Mouse (Mus musculus) cerebellum, adult 9-10 months (tissue): ENCODE measurements at regions not wholly inside any gene's neighbourhood (a gene's known extent, or its start where the extent isn't known, plus 50 kb on each side); places are given as distances from the start of the nearest gene placed in this dataset.
A peak's percentile ranks its signal among the peaks of the same experiment; 100 is the strongest.

ENCODE experiments used
- DNase-seq: peaks from one replicate; pipeline ENCODE4 v3.0.0; 2022

DNA sequence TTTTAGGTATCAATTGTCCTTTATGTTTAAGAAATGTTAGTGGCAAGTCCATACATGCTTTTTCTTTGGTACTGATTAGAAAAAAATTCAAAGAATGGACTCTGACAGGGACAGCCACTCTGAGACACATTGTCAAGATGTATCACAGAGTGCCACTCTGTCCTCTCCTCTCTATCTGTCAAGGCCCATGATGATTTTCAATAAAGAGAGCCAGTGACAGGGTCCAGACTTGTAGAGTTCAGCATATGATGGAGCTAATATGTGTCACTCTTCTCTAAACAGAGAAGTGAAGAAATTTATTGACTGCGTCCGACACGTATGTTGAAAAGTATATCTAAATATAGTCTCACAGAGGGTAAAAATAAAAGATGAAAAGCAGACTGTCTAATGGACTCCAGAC is 672.2 kb upstream of the 4930452B06Rik start:
- DNase-seq, result no peak

DNA sequence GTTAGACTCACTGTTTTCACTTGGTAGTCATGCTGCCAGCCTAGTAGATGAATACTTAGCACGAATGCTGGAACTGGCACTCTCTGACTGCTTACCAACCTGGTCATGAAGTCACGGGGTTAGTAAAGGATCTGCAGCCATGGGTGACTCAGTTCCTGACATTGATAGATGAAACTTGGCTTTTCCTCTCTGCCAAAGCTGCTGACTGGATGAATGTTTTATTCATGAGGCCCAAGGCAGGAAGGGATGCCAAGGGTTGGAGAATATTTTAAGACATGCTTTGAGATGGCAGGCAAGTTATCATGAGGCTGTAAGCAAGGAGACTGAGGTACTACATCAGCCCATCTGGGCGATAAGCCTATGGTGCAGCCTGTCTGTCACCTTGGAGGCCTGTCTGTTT is 671.1 kb upstream of the 4930452B06Rik start:
- DNase-seq, result peak; percentile 1

DNA sequence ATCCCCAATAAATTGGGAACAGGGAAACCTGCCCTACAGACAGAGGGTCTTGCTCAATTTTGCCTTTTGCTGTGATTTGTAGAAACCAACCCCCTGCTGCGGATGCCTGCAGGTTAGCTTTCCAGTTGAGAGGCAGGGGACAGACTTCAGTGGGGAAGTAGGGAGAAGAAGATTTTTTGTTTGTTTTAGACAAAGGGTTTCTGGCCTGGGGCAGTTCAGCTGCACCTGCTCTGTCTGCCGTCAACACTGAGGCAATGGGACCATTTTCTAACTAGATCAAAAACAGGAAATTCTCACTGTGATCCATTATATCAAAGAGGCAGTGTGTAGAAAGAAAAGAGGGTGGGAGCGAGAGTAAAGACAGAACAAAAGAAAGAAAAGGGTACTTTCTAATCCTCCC is 665.6 kb upstream of the 4930452B06Rik start:
- DNase-seq, result no peak

DNA sequence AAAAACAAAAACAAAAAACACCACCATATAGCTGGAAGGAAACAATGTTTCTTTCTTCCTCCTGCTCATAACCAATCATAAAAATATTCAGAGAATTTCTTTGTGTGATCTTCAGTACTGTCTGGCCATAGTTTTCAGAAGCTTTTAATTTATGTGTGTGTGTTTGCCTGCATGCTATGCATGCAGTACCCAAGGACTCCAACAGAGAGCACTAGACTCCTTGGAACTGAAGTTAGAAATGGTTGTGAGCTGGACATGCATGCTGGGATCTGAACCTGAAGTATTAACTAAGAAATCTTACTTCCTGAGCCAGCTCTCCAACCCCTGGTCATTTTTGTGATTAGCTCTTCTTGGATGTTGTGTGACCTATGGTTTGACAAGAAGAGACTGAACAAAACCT is 664.7 kb upstream of the 4930452B06Rik start:
- no peak for DNase-seq

DNA sequence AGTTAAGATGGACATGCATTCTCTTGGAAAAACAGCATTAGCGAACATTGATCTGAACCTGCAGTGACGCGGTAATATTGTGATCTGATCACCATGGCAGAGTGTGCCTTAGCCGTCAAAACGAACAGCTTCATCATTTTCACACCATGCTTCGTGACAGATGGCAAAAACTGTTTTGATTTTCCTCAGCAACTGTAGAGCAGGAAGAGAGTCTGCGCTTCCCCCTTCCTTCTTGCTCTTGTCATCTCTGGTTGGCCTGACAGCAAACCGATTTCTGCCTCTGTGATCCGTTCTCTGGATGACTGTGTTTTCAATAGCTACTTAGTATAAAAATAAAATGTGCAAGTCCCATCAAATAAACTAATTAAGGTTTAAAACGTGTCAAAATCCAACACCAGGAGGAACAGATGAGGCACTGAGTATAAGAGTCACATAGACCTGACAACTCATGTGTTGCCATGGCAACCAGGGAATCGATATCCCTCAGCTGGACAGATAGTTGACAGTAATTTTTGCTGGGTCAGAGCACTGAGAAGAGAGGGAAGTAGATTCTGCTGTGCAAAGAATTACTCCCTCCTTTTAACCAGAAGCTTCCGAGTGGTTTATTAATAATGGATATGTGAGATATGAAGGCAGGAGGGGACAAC is 663.9 kb upstream of the 4930452B06Rik start:
- DNase-seq, result no peak

DNA sequence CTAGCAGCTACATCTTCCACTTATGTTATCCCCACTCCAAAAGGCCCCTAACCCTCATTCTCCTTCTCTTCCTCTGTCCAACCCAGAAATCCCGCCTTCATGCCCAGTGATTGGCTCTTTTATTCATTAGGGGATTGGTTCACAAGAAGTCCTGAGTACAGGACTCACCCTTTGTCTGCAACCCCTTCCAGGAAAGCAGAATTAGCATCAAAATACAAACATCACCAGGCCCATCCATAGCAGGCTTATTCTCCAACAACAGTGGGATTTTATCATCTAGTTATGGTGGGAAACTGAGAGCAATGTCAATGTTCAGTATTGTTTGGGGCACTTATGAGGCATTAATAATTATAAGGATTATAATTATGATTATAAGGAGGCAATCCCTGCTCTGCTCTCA is 661.3 kb upstream of the 4930452B06Rik start:
- DNase-seq, result no peak

DNA sequence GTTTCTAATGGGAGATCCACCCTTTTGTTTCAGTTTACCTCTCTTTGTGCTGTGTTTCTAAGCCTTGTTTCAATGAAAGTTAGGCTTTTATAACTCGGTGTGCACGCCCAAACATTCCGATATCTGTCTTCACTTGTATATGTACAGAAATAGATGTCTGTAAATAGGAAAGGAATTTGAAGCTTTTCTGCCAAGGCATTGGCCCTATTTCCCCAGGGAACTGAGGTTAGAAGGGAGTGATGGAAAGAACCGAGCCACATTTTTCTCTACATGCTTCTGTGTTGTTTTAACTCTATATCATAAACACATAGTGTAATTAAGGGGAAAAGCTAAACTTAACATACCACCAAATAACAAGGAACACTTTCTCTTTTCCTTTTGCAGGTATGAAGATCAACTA is 653.8 kb upstream of the 4930452B06Rik start:
- DNase-seq, result no peak

DNA sequence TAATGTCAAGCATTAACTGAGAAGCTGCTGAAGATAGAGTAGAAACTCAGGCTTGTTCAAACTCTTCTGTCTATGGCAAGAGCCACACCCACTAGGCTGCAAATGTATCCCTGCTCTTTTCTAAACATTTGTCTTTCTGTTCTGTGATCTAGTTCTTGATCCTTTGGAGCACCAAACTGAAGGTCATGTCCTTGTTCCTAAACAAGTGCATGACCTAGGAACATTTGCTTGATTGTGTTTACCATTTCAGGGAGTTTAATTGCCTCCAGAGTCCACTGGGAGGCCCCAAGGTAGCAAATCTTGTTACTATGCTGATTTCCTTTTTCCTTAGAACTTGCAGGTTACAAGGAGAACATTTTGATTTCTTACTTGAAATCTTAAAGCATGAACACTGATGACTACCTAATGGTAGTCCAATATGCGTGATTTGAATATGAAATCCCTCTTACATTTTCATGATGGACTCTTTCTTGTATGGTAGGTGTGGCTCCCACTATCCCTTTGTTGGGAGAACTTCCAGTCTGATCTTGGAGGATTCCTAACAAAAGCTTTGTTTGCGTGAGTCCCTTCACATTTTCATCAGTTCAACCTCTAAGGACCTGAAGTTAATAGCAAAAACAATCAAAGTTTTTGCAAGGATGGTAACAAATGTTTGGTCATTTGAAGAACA is 652.9 kb upstream of the 4930452B06Rik start:
- no peak for DNase-seq

DNA sequence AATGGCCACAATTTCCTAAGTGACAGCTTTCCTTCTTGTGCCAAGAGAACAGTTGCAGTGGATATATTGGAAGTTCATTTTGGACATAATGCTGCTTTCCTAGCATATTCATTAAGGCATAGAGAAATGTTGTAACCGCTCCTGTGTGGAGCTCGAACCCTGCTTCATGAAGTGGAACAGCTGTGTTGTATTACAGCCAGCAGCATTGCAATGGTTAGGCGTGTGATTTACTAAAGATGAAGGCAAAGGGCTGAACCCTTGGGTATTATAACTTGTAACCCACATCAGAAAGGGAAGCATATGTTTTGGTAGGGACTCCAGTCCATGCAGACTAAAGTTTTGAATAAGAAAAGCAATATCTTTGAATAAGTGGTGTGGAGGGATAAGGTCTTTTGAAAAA is 649.2 kb upstream of the 4930452B06Rik start:
- DNase-seq, result no peak

DNA sequence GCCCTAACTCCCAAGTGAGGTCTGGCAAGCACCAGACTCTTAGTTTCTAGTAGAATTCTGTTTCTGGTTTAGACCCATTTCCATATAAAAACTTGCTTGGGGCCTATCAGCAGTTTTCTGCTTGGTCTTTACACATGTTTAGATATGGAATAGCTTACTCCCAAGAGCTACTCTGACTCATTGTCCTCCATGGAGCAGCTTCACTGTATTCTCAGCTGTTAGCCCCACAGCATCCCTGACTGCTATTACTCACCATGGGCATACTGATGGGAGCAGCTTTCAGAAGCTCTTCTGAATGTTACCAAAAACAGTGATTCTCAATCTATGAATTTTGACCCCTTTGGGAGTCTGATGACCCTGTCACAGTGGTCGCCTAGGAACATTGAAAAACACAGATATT is 630.1 kb upstream of the 4930452B06Rik start:
- no peak for DNase-seq

DNA sequence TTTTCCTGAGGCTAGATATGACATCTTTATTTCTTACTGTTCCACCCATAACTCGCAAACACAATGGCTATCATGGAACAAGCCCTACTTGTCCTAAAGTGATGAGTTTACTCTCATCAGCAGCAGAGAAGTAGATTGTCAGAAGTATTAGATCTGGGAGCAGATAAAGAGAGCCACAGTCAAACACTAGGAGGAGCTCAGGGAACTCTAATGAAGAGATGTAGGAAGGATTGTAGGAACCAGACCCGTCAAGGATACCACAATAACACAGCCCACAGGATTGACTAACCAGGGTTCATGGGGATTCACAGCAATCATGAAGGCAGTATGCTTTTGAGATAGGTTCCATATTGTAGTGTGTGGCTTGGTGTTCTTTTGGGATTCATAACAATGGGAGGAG is 628.5 kb upstream of the 4930452B06Rik start:
- DNase-seq, result no peak

DNA sequence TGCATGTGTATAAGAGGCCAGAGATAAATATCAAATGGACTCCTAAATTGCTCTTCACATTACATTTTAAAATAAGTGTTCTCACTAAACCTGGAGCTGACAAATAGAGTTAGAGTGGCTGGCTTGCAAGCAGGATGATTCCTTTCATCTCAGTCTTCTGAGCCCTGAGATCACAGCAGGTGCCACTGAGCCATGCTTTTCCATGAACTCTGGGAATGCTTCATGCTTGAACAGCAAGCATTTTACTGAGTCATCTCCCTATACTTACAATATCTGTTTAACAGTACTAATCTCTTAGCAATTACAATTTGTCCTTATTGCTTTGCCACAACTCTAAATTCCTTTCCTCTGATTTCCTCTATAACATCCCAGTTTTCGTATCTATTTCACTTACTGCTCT is 622.1 kb upstream of the 4930452B06Rik start:
- no peak for DNase-seq

DNA sequence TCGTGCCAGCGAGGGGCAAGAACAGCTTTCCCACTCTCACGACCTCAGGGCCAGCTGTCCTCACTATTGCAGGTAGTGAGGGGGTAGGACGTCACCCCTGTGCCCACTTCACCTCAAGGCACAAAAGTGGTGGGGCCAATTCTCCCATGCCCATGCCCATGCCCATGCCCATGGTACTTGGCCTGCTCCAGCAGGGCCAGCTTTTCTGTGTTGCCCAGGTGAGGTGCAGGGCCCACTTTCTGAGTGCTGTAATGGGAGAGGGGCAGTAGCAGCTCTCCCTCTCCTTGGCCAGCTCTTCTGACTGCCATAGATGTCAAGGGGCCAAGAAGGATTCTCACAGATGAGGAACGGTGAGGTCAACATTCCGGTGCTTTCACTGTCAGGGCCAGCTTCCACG is 619.6 kb upstream of the 4930452B06Rik start:
- no peak for DNase-seq

DNA sequence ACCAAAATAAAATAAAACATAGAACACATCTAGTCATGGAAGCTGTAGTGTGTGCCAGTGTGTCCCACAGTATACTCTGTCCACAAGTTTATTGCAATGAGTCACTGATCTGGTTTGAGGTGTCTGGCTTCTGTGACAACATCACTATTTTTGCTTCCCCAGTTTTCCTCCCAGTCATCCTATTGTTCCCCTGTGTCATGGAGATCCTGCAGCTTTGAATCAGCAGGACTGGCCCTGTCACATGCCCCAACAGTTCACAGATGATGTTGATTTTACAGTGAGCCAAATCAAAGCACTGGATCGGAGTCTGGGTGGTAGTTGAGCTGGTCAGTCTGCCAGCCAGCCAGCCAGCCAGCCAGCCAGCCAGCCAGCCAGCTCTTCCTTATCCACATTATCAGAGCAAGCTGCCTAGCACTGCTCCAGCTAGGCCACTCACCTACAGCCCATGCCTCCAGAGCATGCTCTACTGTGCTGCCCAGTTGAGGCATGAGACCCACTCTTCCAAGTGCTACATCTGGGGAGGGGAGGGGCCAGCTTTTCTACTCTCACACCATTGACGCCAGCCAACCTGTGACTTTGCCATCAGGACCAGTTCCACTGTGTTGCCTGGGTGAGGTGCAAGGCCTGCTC is 619.1 kb upstream of the 4930452B06Rik start:
- DNase-seq, result no peak

DNA sequence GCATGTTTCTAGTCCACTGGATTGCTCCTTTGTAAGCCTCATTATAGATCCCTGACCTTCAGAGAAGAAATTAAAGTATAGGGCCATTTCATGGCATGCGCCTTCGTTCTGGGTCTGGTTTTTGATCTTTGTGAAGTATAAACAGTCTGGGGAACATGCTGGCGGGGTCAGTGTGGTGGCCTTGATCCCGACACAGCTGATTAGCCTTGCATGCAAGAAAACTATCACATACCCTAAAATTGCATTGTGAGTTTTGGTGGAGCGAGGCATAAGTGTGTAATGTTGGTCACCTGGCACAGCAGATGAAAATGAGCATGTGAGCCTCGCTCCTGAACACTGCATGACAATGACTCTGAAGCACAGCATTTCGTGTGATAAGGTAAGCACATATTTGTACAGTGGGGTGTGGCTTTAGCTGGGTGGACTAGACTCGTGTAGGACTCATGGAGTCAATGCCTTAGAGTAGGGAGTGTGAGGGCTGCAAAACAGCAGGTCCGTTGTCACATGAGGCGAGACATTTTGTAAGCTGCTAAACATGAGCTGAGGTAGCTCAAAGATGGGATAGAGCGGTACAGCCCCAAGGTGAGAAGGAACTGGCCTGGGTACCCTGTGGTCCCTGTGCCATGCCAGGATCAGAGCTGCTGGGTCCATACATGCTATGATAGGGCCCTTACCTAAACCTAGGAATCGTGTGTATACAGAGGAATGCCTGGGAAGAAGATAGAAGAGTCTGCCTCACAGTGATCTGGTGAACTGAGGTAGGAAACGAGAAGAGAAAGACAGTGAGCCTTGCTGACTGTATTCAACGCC is 601.4 kb upstream of the 4930452B06Rik start:
- DNase-seq, result no peak

DNA sequence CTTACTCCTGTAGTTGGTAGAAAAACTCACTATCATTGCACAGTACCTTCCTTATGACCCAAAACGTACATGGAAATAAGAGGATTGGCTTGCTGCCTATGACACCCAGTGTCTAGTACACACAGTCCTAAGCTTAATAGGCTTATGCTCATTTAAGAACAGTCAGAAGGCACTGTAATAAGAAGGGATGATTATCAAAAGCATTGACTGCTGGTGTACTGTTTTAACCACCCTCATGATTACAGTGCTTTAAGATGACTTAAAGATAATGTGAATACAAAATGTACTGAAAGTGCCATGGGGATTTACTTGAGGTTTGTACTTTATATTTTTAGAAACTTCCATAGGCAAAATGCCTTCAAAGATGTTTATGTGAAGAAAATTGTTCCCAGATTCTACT is 586.0 kb upstream of the 4930452B06Rik start:
- no peak for DNase-seq

DNA sequence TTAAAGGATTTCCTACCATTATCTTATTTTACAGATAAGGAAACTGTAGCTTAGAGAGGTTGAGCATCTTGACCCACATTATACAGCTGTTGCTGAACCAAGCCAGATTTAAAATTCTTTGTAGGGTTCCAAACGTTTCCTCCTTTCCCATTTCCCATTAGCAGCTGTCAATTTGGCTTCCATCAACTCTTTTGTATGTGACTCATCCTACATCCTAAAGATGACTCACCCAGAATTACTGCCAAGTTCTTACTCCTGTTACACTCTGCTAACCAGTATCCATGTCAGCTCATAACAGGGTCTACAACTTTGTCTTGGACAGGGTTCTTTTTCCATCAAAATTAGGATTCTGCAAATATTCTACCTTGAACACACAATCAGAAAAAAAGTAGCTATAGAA is 579.2 kb upstream of the 4930452B06Rik start:
- no peak for DNase-seq

DNA sequence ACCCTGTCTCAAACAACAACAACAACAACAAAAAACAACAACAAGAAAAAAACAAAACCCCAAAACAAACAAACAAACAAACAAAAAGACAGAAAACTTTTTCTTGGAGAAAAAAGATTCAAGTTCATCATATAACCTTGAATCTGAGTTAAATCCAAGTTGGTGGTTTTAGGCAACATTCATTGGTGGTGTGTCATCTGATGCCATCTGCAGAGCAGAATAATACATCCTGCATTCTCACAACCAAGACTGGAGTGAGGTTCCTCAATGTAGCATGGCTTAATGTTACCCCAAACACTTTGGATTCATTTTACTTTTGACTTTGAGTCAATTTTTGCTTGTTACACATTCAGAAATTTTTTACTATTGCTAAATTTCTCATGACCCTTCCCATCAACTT is 577.3 kb upstream of the 4930452B06Rik start:
- no peak for DNase-seq

DNA sequence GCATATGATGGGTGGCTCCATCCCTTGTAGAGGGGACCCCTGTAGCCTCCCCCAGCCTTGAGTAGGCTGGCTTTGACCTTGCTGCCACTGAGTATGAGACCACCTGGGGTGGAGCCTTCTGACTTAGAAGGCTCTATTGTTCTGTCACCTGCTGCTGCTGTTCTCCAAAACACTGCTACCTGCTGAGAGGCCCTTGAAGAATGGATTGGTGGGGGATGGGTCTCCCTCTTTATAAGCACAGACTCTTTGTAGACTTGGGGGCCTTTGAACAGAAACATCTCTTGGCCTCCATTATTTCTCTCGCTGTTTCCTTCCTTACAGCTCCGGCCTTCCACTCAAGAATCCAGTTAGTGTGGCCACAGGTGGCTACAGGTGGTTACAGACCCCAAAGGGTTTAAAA is 576.1 kb upstream of the 4930452B06Rik start:
- DNase-seq, result no peak

DNA sequence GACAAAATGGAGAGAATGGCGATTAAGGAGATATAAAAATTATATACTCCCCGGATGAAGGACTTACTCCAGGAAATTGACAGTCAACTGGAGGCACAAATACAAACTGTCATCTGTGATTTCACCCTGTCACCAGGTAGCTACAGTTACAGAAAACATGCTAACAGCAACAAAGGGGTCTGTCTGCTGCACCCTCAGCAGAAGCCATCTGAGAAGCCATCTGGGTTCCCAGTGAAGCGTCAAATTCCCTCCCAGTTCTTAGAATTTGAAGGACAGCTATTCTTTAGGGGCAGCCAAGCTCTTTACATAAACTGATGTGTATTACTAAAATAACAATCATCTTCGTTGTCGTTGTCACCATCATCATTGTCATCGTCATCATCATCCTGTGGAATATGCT is 561.6 kb upstream of the 4930452B06Rik start:
- DNase-seq, result no peak

DNA sequence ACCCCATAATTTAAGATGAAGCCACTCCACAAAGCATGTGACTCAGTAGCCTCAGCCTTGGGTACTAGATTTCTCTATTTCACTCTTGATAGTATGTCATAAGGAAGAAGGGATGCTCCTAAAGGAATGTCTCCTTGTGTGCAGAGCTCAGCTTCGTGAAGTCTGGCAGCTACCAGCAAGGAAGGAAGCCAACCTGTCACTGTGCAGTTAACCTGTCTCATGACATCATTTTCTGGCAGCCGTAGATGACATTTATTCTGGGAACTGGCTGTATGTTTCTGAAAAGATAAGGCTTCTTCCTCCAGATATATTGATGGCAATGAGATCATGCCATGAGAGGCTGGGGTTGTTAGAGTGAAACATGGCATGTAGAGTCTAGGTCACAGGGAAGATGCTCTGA is 534.2 kb upstream of the 4930452B06Rik start:
- no peak for DNase-seq

DNA sequence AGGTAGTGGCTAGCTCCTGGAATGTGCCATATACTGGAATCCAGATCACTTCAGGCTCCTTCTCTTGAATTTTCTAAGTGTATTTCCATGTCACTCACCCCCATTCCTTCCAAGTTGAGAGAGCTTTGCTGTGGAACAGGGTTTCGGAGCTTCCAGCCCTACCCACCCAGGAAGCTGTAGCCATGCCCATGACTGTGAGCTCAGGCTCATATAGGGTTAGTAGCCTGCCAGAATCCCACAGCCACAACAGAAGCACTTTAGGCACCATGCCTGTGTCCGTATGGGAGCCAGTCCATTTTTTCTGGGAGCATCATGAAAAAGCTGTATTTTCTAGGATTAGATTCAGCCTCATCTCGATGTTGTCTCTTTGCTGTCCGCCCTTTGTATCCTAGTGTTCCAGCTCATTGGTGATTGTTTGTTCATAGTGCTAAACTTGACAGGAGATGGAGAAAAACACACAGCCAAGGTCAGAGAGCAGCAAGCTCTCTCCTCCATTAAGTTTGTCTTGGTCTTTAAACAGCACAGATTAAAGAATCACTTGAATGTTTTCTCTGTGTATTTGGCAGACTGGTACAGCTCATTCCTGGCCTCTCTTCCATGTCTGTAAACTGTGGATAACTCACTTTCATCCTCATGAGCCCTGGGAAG is 526.2 kb upstream of the 4930452B06Rik start:
- DNase-seq, result no peak

DNA sequence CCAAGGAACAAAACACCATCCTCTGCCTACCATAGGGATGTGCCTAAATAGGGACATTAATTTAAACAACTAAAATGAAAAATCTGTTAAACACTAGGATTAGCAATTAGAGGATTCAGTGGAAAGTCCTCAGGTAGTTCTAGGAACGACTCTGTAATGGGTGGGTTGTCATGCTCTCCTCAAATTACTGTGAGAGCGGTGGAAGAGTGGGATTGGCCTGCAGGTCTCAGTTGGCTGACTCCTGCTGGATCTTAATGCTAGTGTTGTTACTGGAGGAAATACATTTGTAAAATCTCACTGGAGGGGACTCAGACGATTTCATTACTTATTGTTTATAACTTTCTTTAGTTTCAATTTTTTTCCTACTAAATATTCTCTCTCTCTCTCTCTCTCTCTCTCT is 525.6 kb upstream of the 4930452B06Rik start:
- no peak for DNase-seq
